Mouse (Mus musculus): ENCODE results near the gene Arhgef5.

DNA sequence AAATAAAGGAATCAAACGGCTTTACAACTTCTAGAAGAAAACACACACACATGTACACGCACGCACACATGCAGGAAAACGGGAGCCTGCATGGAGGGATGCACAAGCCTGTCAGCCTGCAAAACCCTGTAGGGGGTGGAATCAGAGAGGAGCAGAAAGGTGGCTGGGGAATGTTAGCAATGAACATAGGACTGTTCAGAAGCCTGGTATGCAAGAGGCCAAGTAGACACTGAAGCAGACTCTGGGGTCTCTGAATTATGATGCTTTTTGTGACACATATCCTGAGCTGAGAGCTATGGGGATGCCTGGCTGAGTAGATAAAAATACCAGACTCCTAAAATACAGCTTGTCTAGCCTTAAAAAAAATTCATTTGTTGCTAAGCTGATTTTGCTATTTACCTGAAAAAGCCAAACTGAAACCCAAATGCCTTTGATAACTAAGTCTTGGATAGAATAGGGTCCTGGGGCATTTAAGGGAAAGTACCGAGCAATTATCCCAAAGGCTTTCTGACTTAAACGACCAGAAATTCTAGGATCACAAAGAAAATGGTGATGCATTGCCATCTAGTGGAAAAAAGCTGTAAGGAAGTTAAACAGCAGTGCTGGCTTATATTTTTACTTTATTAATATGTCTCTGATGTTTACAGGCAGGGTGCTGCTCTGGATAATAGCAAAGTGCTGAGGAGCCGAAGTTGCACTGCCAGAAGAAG is 31.6 kb downstream of the Arhgef5 start:
- TF ChIP-seq POLR2A (IDR thresholded peaks at IDR 0.05; ENCODE audit: borderline replicate concordance, insufficient read depth, low read length) (no peak), CTCF (IDR thresholded peaks at IDR 0.05; ENCODE audit: borderline replicate concordance, insufficient read depth, low read depth, low read length) (peak; percentile 35; the same call in 1 of the 2 replicates)
